Mouse (Mus musculus) bone marrow macrophage, adult 2 months (primary cell): Measurements from ENCODE around the gene Dpy19l1.

Experiments
- CTCF ChIP-seq: IDR thresholded peaks from 2 replicates; pipeline ENCODE4 v1.5.1; 2012; ENCODE audit warnings: low read depth, mild to moderate bottlenecking, low read length, moderate library complexity
- POLR2A ChIP-seq: IDR thresholded peaks from 2 replicates; pipeline ENCODE4 v1.6.1; 2012; ENCODE audit warnings: mild to moderate bottlenecking, low read depth, low read length, borderline replicate concordance

- TF ChIP-seq CTCF (no peak), POLR2A (no peak)
Observed at GRCm38 (mm10) chr9:24425679-24426078, 77.3 kb downstream of the Dpy19l1 start.
